Mouse (Mus musculus): ENCODE measurements around the gene Spaca3.
A peak's percentile ranks its signal among the peaks of the same experiment; 100 is the strongest.

Spaca3 gene

DNA sequence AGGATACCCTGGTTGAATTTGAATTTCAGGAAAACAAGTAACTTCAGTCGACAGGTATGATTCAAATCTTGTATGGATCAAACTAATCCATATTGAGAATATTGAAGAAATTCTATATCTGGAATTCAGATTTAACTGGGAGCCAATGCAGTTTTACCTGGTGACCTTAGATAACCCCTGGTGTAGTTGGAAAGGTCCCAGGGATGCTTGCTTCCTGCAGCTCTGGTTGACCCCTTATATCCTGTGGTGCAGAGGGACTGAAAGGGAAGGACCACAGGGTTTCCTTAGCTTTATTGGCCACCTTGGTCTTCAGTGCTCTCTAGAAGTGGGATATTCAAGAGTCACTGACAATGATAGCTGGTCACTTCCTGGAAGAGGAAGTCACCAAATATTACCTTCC is 9.9 kb downstream of the Spaca3 start:
- DNase-seq (ENCODE audit: low read depth) = no peak

DNA sequence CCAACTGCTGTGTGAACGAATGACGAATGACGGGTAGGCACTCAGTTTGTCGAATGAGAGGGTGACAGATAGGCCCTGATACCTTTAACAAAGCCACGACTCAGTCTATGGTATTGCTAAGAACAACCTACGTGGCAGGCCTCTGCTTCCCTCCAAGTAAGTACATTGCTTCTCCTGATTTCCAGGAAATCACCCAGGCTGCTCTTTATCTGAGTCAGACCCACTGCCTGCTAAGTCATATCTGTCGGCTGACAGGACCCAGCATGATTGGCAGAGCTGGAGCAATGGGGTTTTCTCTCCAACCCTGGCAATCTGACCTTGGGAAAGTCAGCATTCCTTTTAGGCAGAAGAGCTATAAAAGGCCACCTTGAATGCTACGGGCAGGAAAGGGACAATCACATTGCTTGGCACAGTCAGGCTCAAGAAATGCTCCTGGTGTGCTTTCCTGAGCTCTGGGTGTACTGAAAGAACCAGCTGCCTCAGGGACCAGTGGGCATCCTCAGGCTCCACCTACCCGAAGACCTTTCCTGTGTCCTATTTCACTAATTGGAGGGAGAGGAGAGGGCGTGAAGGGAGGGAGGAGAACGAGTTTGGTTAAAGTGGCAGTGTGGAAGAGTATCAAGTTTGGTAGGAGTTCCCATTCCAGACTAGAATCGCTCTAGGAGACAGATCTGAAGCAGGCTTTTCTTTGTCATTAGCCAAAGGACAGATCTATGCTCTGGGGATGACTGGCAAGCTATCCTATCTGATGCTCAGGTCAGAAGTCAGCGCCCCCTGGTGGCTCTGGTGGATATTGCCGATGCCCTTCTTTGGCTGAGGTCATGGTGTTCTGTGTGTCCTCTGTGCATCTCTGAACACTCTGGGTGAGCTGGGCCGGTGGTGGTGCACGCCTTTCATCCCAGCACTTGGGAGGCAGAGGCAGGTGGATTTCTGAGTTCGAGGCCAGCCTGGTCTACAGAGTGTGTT is 14.6 kb downstream of the Spaca3 start:
- peak; percentile 52 for DNase-seq (ENCODE audit: low read depth)

DNA sequence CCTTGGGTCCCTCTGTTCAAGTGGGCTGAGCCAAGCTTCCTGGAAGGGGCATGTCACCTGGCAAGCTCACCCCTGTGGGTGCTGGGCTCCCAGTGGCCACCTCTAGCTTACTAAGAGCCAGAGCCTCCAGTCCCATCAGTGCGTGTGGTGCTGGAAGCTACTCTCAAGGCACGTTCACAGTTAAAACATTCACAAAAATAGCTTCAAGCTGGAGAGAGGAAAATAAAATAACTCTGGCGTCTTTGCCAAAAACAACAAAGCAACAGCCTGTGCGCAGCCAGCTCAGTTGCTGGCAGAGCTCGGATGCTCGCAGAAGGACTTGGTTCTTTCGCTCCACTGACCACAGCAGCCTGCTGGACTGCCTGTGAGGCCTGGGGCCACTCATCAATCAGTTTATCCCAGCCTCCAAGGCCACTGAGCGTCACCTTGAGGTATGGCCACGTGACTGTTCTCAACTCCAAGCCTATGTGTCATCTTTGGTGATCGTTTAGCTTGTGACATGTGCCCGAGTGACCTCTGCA is 19.0 kb downstream of the Spaca3 start:
- DNase-seq (ENCODE audit: low read depth) = no peak

DNA sequence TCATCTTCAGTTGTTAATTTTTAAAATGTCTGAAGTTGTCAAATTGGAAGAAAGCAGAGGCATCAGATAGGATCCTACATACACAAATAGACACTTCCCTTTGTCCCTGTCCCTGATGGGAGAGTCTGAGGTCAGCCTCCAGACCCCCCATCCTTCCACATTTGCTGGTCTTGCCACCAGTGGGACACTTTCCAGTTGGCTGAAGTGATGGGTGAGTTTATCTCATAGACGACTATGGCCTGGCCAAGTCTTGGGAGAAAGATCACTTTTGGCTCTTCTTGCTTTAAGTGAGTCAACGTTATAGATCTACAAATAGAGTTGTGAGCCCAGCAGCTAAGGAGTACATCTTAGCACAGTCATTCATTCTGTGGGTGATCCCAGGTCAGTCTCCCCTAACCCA is 19.9 kb downstream of the Spaca3 start:
- DNase-seq (ENCODE audit: low read depth) = no peak

DNA sequence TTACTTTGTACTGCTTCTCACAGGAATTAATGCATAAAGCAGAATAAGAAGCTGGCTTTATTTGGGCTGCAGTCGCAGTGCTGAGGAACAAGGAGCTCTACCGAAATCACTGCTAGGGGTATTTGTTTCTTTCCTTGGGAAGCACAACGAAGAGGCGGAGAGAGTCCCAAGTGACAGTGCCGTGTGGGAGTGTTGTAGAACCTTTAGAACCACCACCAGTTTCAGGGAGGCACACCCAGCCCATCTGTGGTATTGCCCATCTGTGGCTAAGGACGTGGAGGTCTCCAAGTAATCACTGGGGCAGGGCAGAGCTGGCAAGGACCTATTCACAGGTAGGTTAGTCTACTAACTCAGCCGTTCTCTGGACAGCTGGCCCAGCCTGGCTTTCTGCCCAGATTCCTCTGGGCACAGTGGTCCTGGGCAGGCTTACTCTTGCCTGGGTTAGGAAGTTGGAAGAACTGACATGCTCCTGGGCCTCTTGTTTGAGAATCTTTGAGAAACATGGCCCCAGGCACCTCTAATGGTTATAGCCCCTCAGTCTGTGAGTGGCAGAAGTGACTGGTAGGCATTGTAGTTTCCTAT is 24.2 kb downstream of the Spaca3 start:
- DNase-seq (ENCODE audit: low read depth) = no peak

DNA sequence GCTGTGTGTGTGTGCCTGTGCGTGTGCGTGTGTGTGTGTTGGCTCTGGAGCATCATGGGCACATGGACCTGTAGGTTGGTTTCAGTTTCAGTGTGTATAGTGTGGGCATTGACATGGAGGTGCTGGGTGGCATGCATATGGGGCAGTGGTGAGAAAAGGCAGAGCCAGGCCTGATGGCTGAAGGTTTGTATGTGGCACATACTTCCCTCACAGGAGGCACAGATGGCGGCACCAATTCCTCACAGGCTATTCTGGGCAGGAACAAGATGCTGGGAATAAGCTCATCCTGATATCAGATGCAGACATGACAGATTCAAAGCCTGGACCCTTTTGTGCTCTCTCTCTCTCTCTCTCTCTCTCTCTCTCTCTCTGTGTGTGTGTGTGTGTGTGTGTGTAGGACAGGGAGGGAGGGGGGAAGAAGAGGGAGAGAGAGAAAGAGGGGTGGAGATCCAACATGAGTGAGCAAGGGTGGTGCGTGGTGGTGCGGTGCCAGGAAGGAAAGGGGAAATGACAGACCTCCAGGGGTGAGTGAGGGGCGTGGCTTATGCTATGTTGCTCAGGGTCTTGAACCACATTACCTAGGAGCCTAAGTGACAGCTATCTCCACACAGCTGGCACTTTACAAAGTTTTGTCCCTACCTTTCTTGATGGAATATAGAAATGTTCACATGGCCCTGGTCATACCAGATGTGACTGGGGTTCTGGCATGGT is 26.5 kb downstream of the Spaca3 start:
- DNase-seq (ENCODE audit: low read depth) = no peak

DNA sequence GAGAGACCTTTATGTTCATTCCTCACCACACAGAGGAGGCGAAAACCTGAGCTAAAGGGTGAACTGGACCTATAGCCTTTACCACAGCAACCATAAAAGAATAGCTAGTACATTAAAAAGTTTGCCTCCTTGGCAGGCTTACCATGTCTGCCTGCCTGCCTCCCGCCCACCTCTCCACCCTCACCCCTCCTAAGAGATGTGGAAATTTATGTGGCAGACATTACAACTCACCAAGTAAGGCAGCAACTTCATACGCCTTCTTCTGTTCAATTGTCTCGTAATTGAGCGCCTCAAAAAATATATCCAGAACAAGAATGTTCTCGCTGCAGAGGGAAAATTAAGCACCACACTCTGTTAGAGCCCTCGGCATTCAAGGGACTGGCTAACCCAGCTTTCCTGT is 28.2 kb downstream of the Spaca3 start:
- no peak for DNase-seq (ENCODE audit: low read depth)

DNA sequence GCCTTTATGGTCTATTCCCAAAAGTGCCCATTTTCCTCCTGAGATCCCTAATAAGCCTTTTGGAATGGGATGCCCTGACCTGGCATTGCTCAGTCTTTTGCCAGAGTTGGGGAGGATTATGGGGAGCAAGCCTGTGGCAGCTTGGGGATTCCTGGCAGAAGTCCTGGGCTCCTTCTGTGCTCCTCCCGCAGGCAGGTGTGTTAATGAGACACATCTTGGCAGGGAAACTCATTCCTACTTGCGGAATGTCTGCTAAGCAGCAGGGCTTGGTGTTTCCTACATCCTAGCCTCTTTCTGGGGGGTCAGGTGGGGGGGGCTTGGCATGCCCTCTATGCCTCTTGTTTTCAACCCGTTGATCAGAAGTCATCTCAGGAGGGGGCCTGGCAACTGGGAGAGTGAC is 28.9 kb downstream of the Spaca3 start:
- DNase-seq (ENCODE audit: low read depth) = no peak

DNA sequence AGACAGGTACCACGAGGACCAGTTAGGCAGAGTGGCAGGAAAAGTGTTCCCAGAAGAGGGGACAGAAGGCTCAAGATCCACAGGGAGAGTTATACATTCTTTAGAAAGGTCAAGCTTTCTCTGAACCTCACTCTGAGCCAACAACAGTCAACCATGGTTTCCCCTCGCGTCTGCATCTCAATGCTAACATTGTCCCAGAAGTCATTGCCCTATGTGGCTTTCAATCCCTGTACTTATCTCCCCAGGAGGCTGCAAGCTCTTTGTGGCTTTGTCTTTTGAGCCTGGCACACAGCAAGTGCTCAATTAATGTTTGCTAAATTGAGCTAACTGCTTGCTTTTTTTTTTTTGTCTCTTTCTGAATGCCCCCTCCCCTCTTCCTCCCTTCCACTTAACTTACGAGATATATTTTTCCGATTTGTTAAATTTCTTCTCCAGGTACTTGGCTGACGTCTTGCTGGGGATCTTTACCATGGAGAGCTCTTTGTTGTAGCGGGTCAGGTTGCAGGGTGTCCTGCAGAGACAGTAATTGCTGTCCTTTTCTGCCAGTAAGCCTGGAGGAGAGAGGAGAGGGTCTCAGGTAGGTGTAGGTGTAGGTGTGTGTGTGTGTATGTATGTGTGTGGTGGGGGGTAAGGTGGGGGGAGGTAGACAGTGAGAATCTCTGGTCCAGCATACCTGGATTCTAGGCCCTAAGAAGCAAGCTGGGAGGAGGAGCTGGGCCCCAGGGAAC is 31.3 kb downstream of the Spaca3 start:
- no peak for DNase-seq (ENCODE audit: low read depth)

DNA sequence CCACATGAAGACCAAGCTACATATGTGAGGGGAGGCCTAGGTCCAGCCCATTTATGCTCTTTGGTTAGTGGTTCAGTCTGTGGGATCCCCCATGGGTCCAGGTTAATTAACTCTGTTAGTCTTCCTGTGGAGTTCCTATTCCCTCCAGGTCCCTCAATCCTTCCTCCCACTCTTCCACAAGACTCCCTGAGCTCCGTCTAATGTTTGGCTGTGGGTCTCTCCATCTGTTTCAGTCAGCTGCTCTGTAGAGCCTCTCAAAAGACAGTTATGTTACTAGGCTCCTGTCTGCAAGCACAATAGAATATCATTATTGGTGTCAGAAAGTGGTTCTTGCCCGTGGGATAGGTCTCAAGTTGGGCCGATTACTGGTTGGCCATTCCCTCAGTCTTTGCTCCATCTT is 37.7 kb downstream of the Spaca3 start:
- DNase-seq (ENCODE audit: low read depth) = no peak

DNA sequence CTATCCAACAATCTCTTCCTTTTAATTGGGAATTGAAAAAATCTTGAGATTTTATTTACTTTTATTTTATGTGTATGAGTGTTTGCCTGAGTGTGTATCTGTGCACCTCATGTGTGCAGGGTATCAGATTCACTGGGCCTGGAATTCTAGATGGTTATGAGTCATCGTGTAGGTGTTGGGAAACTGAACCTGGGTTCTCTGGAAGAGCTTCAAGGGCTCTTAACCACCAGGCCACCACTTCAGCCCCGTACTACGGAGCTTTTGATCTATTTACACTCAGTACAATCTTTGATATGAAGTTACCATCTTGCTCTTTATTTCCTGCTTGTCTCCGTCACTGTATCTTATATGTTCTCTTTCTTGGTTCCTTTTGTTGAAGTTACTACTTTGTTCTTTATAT is 42.4 kb downstream of the Spaca3 start:
- no peak for DNase-seq (ENCODE audit: low read depth)

DNA sequence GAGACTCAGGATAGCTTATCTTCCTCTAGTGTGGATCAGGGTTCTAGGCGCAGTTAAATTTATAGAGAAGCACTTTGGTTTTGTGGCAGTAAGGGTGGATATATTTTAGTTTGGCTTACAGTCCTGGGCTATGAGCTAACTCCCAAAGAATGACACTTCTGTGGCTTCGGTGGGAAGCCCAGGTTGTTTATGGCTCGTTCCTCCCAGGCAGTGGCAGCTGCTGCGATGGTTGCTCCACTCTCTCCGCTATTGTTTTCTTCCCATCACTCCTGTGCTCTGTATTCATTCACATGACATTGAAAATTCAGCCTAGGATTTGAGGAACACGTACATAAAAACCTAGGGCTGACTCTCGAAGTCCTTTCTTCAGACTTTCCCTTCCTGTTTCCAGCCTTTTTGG is 44.5 kb downstream of the Spaca3 start:
- DNase-seq (ENCODE audit: low read depth) = no peak

DNA sequence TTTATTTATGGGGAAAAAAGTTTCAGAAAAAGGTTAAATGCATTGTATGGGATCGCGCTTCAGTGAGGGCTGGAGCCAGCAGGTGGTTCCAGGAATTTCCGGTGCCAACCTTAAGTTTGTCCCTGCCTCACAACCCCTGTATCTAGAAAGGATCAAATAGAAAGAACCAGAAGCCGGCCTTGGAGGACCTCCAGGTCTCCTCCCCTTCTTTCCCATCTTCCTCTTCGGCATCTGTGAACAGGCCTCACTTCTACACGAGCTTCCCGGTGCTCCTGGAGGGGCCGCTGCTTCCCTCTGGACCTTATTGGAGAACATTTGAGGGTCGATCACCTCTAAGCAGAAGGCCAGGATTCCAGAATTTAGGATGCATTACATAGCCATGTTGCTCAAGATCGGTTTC is 45.3 kb downstream of the Spaca3 start:
- DNase-seq (ENCODE audit: low read depth) = no peak

DNA sequence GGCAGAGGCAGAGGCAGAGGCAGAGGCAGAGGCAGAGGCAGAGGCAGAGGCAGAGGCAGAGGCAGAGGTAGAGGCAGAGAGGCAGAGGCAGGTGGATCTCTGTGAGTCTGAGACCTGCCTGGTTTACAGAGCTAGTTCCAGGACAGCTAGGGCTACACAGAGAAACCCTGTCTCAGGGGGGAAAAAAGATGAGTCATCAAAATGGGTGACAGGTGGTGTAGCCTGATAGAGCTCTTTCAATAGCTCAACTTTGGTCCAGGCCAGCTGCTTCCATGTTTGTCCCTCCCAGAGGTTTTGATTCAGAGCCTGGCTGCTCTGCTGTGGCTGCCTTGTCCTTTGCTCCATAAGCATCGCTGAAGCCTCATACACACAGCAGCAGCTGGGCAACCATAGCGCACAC is 46.4 kb downstream of the Spaca3 start:
- DNase-seq (ENCODE audit: low read depth) = no peak

DNA sequence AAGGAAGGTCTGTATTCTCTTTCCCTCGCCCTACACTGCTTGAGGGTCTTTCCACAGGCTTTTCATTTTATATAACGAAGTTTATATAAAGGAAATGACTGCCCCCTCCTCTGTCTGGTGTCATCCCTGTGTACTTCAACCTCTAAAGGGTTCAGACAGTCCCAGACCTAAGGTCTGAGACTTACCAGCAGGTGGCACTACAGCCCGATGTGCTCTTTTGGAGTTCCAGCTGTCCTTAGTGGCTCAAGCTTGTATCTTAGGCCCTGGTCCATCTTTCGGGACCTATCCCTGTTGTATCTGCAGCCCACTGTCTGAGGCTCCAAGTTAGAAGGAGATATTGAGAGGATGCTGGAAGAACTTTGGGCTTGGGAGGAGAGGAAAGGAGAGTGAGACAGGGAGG is 48.3 kb downstream of the Spaca3 start:
- peak; percentile 41 for DNase-seq (ENCODE audit: low read depth)

DNA sequence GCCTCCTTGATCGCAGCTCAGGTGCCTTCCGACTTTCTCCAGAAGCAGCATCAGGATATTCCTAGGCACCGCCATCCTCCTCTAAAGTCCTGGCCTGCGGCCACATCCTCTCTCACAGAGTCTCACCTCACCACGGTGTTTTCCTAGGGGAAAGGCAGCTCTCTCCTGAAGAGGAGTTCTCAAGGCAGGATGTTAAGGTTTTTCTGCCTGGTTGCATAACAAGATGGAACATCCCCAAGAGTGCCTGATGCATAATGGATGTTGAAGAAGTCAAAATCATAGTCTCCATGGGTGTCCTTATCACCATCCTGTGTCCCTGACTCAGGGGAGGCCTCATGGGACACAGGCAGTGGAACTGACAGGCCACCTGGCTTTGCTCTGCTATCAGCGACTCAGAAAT is 49.7 kb downstream of the Spaca3 start:
- DNase-seq (ENCODE audit: low read depth) = no peak

DNA sequence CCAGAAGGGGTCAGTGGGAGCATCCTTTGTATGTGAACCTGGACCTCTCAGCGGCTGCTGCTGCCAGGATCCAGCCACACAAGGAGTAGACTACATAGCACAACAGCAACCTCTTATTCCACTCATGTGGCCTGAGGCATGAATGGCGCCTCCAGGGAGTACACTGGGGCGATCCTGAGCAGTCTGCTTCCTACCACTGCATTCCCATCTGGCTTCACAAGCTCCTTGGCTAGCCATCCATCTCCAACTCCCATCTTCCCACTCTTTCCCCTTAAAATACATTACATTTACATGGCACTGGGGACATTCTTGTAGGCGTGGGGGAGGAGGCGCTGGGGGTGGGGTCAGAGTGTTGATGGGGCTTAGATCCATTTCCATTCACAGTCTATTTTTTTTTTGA is 54.6 kb downstream of the Spaca3 start:
- DNase-seq (ENCODE audit: low read depth) = no peak

DNA sequence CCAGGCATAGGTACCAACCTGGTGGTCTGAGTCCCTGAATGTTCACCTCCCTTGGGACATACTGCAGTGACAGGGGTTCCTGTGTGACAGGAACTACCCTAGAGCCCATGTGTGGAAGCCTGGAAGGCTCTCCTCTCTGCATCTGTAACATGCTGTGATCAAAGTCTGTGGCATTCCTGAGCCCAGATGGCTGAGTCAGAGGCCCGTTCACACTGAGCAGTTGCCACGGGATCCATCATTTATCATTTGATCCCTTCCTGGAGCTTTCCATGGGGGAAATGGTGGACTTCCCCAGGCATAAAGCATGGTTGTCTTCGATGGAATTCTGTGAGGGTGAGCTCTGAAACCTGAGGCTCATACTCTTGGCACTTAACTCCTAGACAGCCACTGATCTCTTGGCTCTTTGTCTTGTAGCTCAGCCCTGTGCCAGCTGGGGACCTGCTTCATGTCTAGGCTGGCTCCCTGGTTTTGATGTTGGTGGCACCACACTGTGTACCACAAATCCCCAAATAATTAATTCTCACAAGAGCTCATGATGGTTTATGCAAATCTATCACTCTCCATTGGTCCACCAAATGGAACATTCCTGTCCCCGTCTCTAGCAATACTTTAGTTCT is 55.4 kb downstream of the Spaca3 start:
- no peak for DNase-seq (ENCODE audit: low read depth)

Data from 416B (cell line).